Mouse (Mus musculus): Measurements from ENCODE around the gene Gda.
A peak's percentile ranks its signal among the peaks of the same experiment; 100 is the strongest.

Gene Gda

DNA sequence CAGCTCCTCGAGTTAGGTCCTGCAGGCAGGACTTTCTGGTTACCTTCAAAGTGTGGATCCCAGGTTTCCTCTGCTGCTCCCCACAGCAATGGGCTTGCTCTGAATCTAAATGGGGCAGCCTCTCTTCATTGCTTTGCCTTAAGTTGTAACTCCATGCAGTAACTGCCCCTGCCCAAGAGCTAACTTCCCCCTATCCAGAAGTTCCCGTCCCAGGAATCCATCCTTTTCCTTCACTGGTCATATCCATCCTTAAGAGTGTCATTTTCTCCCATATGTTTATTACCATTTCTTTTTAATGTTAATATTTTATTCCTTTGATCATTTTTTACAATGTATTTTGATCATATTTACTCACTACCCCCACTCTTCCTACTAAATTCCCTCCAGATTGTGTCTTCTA lies at the start of gene Gda:
Gene Gda (minus strand): TSS at position 101 of the 400 bp plus-strand sequence.
- DNase-seq (ENCODE audit: low spot score) = no peak

DNA sequence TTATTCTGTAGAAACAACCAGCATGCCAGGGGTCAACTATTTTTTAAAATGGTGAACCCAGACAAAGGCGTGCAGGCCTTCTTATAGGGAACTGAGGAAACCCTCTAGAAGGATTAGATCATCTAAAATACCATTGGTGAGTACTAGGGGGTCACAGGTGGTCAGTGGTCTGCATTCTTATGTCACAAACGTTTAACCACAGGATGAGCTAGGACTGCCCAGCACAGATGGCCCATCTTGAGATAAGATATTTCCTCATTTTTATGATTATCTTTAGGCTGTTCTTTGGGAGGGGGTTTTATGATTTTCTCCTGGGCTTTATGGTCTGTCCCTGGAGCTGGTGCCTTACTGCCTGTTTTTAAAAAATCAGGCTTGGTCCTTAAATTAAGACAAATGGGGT lies 47.0 kb upstream of the Gda start:
- no peak for DNase-seq (ENCODE audit: low spot score)

DNA sequence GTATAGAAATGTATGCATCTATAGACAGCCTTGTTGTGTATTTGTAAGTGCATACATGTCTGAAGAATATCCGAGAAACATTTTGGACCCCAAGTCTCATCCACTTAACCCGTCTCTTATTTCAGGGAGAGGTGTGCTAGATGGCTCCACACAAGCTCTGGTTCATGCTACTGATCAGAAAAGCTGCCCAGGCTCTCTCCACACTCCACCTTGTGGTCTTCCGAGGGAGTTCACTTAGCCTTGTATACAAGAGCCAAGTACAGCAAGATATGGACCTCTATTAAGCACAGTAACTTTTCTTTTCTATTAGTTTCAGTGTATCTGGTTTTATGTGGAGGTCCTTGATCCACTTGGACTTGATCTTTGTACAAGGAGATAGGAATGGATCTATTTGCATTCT lies 36.9 kb upstream of the Gda start:
- peak; percentile 57 for DNase-seq (ENCODE audit: low spot score)

DNA sequence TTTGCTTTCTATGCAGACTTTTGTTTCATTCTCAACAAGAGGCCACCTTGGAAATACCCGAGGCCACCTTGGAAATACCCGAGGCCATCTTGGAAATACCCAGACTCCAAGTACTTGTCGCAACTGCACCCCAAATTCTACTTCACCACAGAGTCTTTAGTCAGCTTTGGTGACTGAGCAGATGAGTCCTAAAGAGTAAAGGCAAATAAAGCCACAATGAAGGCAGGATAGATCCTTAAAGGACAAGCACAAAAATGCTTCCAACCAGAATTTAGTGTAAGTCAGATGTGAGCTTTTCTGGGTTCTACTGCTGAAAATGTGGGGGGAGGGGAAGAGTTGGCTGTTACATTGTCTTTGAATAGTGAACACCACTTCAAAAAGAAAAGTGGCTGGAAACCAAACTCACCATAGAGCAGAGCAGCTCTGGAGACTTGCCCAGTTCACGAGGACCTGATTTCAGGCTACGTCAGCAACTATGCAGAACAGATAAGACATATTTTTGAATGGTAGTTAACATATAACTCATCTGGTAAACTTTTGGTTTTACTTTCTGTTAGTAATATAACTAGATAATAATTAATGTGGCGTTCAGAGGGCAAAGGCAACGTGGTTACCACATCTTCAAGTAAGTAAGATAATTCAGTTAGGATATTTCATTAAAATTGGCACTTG lies 34.5 kb upstream of the Gda start:
- no peak for DNase-seq (ENCODE audit: low spot score)

DNA sequence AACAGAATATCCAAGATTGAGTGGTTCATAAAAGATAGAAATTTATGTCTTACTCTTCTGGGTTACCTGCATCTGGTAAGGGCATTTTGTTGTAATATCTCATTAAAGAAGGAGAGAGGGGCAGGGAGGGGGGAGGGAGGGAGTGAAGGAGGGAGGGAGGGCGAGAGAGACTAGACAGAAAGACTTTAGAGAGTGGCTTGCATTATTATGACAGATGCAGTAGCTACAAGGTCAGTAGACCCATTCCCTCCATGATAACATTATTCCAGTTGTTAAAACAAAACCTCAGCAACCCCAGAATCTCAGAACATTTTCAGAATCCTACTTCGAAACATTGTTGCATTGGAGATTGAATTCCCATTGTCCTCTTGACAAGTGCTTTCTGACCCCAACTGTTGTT lies 33.9 kb upstream of the Gda start:
- DNase-seq (ENCODE audit: low spot score) = no peak

DNA sequence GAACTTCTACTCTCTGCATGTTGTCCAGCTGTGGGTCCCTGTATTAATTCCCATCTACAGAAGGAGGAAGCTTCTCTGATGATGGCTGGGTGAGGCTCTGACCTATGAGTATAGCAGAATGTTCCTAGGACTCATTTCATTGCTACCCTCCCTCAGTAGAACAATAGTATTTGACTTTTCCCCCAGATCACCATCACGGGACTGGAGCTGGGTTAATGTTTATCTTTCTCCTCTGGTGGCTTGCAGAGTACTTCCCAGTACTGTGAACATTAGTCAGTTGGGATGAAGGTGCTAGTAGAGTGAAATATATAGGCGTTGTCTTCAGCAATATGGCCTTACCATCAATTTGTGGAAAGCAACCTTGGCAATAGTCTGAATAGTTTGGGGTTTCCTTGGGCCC lies 31.5 kb upstream of the Gda start:
- DNase-seq (ENCODE audit: low spot score) = no peak

DNA sequence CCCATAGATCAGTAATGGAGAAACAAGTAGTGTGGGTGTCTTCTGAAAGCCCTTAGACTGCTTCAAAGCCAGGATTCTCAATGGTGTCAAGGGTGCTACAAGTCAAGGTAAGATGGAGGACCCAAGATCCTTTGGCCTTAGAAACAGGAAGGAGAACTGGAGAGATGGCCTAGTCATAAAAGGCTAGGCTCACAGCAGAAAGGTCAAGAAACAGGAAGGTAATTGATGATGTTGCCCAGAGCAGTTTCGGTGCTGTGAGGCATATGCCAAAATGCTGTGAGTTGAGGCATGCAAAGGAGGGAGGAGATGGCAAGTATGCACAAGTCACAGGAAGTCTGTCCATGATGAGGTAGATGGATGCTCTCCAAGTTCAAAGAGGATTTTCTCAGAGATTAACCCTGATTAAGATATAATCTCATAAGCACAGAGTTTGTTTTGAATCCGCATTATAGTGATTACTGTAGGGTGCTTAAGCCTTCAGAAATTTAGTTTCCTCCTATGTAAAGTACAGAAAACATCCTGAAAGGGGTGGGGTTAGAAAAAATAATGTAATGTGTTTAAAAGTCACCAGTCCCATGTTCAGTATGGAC lies 26.2 kb upstream of the Gda start:
- DNase-seq (ENCODE audit: low spot score) = no peak

DNA sequence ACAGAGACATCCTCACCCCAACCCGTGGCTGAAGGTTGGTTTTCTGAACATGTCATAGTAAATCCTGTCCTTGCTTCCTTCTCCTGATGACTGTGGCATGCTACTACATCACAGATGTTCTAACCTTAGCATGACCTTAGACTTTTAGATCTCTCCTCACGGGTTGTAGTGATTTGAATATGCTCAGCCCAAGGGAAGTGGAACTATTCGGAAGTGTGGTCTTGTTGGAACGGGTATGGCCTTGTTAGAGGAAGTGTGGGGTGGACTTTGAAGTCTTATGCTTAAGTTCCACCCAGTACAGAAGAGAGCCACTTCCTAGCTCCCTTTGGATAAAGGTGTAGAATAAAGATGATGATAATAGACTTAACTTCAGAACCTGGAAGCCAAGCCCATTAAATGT lies 22.6 kb upstream of the Gda start:
- DNase-seq (ENCODE audit: low spot score) = no peak

DNA sequence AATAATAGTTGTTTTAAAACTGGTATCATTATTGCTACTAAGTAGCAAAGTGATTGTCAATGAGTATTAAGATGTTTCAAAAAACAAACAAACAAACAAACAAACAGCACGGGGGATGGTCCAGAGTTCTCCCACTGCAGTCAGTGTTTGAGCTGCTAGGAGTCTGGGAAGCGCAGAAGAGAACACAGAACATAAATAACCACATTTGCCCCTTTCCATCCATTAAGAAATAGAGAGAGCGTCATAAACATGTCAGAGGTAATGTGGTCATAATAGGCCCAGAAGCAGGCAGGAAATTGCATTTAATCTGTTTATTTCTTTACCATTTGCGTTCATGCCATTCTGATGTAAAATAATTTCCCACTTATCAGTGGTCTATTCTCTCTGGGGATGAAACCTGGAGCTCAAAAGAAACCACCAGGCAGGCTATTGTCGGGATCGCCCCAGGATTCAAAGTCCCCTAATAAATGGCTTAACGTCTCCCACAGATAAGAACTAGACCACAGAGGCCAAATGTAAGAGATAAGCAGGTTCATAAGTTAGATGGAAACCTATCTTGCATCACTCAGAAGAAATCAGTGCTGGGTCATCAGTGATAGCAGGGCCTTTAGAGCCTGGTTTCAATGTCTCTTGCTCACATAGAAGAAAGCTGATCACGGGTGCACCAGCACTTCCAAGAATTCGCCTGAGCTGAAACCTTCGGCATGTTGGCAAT lies 20.7 kb upstream of the Gda start:
- DNase-seq (ENCODE audit: low spot score) = no peak

DNA sequence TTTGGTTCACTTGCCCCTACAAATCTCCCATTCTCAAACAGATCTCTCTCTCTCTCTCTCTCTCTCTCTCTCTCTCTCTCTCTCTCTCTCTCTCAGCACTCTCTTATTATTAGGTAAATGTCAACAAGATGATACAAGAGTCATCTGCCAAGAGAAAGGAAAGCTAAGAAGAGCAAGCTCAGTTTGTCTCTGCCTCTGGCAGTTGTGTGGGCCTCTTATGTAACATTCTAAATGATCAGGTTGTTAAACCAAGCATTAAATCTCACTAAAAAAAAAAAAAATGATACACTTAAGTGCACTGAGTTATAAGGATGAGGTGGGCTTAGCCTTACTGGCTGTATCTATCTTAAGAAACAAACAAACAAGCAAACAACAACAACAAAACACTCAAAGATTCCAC lies 18.1 kb upstream of the Gda start:
- DNase-seq (ENCODE audit: low spot score) = no peak

DNA sequence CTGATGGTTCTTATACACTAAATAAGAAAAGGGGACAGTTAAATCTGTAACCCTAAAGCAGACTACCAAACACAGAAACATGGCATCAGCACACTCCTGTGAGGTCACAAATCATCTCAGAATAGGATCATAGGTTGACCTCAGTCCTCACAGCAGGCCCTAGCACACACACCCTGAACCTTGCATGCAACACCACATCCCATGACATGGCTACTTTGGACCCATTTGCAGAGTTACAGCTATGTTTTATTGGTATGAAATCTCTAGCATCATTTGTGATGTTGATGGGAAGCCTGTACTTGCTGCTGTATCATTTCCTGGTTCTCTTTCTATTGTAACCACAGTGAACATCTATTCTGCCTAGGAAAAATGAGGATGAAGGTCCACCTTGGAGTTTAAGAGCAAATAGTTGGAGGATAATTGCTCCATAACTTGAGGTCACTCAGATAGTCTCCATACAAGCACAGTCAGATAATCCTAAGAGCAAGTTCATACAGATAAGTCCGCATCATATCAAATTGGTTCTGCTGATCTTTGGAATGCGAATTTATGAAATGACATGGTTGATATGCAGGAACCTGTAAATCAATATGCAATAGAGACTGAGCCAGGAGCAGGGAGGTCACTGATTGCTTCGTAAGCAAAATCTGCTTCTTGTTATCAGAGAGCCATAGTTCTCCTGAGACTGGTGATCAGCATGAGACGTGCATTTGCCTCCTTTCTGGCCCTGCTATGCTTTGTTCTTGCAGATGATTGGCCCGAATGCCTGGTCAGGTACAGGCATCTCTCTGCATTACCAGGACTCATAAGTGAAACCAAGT lies 14.1 kb upstream of the Gda start:
- DNase-seq (ENCODE audit: low spot score) = no peak

DNA sequence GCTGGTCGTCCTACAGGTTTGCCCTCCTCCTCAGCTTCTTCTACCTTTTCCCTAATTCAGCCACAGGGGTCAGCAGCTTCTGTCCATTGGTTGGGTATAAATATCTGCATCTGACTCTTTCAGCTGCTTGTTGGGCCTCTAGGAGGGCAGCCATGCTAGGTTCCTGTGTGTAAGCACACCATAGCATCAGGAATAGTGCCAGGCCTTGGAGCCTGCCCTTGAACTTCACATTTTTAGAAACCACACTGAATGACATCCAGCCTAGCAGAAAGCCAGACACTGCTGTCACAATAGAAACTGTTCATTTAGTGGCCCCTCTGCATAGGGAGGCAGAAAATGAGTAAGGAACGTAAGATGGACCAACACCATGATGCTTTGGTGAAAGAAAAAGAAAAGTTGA lies 8.9 kb upstream of the Gda start:
- no peak for DNase-seq (ENCODE audit: low spot score)

DNA sequence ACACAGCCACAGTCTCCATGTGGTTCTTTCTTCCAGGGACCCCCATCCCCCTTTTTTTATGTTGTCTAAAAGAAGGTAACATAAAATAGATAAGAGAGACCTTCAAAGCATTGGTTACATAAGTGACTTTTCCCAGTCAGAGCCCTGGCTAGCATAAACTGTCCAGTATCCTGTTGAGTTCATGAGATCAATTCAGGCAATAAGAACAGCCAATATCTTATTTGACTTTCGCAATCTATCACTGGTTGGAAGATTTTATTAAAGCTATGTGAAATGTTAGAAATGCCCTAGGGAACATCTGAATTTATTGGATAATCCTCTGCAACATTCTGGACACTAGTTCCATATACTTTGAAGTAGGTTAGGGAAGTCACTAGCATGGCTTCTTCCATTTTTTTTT lies 7.8 kb upstream of the Gda start:
- no peak for DNase-seq (ENCODE audit: low spot score)

DNA sequence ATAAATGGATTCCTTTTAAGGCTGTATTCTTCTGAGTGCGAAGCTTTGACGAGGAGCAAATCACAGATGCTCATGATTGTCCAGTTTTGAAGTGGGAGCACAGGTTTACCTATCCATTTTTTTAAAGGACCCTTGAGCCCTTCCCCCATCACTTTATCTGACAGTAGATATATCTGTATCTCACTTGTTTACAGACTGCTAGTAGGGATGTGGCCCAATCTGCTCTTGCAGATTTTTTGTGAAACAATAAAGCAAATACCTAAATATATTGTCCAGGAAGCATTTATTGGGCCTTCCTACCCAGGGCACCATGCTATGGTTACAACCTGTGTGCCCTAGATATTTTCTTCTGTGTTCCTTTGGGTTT lies 6.8 kb upstream of the Gda start:
- no peak for DNase-seq (ENCODE audit: low spot score)

DNA sequence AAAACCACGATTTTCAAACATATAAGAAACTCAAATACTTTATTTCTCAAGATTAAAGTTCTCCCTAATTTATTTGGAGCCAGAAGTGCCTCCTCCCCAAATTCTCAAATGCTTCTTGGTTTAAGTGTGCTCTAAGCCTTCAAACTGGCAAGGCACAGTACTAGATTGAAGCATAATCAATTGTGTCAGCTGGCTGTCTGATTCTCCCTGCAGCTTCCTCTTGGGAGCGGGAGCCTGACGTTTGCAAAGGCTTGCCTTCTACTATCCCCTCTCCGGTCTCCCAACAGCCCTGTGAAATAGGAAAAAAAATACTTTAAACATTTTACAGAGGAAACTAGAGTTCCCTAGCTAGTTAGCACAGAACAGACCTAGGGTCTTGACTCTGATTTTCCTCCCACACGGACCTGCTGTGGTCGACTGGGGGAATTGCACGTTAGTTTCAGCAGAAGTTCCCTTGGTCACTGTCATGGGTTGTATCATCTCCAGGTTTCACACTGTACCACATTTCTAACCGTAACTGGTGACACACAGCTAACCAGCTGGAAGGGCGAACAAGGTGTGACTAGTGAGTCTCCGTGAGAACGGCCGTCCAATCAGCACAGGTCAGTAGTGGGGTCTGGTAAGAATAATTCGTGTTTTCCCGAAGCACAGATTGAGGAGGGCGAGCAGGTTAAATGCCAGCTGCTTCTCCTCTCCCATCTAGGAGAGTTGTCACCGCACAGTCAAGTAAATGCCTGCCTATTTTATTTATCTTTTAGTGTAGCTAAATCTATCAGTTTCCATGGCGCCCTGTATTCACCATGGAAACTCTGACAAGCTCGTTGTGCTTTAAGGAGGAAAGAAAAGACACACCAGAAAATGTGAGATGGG lies 6.2 kb upstream of the Gda start:
- no peak for DNase-seq (ENCODE audit: low spot score)

DNA sequence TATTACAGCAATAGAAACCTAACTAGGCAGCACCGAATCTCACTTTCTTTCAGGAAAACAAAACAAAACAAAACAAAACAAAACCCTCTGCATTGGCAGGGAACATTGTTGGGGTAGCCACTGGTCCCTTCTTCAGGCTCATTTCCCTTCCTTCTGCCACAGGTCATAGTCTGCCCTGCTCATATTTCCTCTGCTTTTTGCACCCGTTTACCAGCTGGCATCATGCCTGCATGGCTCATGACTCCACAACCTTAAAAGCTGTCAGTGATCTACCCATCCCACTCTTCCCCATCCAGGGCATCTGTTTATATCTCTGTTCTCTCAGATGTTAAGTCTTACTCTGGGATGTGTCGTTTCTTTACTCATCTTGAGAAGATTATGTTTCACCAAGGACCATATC lies 5.3 kb upstream of the Gda start:
- no peak for DNase-seq (ENCODE audit: low spot score)

DNA sequence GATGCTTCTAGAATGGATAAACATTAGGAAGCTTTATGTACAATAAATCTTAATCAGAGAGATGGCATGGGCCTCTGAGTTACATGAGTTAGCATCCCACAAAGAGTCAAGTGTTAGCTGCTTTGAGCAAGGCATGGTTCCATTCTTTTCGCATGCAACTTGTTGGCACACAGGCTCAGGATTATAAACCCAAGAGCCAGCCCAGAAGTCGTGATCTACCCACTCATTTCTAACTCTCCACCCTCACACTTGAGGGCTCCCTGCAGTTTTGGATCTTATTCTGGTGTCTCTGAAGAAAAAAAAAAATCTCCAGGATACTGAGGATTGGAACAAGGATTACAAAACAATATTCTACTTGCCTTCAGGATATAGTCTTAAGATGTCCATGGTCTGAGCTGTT lies 4.5 kb upstream of the Gda start:
- DNase-seq (ENCODE audit: low spot score) = no peak

DNA sequence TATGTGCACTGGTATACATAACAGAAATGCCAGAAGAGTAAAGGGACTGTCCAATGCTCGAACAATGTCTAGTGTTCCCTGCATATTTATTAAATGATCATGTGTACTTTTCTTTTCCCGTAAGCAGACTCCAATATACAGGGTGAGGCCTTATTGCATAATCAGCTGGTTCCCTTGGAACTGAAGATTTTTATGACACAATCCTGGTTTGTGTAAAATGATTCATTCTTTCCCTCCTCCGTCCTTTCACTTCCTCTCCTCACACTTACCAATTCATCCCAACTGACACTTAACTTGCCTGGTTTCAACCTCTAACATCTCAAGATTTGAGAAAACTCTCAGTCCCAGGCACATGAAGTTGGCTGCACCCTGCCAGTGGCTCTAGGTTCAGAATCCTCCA lies 3.5 kb upstream of the Gda start:
- DNase-seq (ENCODE audit: low spot score) = no peak

DNA sequence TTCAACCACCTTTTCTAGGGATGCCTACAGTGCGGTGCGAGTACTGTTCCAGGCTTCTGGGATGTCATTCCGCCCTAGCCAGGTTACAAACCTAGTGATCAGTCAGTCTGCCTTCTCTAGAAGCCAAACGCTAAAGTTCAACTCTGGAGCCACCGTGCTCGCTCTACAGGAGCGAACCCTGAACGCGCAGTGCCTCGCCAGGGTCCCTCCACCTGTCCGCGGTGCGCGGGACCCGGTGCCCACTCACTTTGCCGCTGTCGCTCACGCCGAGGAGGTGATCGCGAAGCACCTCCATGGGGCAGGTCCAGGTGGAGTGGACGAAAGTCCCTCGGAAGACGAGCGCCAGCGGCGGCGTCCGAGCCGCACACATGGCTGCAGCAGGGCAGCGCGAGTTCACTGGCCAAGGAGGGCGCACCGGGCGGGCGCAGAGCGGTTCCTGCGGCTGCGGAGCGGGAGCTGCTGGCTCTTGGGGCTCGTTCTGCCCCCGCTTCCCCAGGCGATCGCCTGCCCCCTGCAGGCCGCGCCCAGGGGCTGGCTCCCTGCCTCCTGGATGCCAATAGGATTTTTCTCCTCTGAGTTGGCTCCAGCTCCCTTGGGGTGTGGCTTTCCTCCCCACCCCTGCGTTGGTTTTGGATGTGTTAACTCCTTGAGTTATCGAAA lies 994 bp downstream of the Gda start:
- peak; percentile 63 for DNase-seq (ENCODE audit: low spot score)

DNA sequence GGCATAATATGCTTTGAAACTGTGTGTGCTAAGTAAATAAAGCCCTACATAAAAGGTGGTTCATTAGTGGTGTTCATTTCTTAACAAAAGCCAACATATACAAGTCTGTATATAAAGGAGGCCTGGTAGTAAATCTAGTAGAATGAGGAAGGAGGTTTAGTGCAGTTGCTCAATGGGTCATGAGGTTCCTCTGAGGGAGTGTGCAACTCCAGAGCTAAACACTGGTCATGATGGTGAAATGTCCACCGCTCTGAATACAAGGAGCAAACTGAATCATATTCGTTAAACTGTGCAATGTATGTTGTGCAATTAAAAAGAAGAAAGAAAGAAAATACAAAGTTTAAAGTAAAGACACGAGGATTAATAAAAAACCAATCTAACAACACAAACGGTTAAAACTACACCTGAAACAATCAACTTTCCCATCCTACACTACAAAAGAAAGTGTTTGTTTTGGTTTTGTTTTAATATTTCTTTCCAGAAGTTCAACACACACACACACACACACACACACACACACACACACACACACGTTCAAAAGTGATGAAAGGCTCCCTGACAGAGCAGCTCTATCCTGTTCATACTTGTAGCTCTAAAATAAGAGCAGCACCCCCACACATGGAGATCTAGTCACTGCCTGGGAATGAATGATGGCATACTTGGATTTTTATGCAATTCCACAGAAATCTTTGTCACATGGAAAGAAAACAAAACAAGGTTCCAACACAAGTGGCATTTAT lies 11.9 kb downstream of the Gda start:
- DNase-seq (ENCODE audit: low spot score) = no peak

DNA sequence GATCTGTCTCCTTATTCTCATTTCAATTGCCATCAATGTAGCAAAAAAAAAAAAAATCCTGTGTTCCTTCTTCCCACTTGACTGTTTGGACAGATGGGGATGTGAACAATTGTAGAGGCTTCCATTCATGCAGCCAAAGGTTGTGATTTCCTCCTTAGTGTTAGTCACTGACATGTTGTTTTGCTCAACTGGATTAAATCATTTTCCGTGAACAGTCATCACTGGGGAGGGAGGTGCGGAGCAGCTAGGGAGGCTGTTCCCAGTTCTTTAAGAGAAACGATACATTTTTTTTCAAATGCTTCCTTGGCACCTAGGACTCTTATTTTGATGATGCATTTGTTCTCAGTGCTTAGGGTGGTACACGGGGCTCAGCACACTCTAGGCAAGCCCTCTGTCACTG lies 15.8 kb downstream of the Gda start:
- DNase-seq (ENCODE audit: low spot score) = no peak

All from embryo, embryonic 10.5 days (tissue).